Mouse (Mus musculus): Measurements from ENCODE around the gene Rasl12. TPM values are rescaled to one million over a fixed set of nuclear protein-coding genes. Genes with fewer than 3 reads are reported as not detected.

Rasl12 gene
- polyA plus RNA-seq, 1 experiment, result 81.4 TPM

DNA sequence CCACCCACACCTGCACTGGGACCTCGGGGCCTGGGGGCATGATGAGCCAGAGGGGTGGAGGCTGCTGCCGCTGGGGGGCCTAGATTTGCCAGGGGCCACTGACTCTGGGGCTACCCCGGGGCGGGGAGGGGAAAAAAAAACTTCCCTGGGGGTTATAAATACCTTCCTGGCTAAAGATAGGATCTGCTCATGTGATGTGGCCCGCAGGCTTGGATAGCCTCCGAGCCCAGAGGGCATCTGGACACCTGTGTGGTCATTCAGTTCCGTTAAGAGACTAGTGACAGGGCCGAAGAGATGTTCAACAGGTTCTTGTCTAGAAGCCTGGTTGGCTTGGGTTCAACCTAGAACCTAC is 6.7 kb upstream of the Rasl12 start, which contains the start of gene Kbtbd13:
Kbtbd13 (minus strand) TSS at position 40 of the 352 bp plus-strand sequence.
- 40% methylated on average over 8 of the region's 8 CpGs for WGBS
- peak within 1 kb of the TSS; percentile 11 for H3K4me3 ChIP-seq (replicated peaks; ENCODE audit: extremely low read depth, low read depth, low read length)
- DNase-seq, result no peak
- no peak for TF ChIP-seq POLR2A (IDR thresholded peaks at IDR 0.05; ENCODE audit: borderline replicate concordance, extremely low read depth, low read depth, low read length)
- H3K4me1 ChIP-seq (ENCODE audit: control insufficient read depth, insufficient read depth, low read length), result no peaks in the 10 kb centered on the region

- 17% methylated on average over 6 of the region's 6 CpGs for WGBS
- peak; percentile 85 for TF ChIP-seq CTCF (IDR thresholded peaks at IDR 0.05; ENCODE audit: insufficient read depth, low read length)
- TF ChIP-seq POLR2A (IDR thresholded peaks at IDR 0.05; ENCODE audit: borderline replicate concordance, extremely low read depth, low read depth, low read length), result no peak
- peak; percentile 73 for DNase-seq
- Histone ChIP-seq H3K4me3 (replicated peaks; ENCODE audit: extremely low read depth, low read depth, low read length) (no peak overlapping the region), H3K4me1 (ENCODE audit: control insufficient read depth, insufficient read depth, low read length) (no peaks in the 10 kb centered on the region)
Observed at GRCm38 (mm10) chr9:65392638-65393364, 5.5 kb upstream of the Rasl12 start.

- 43% methylated on average over 2 of the region's 2 CpGs for WGBS
- Histone ChIP-seq H3K4me1 (ENCODE audit: control insufficient read depth, insufficient read depth, low read length) (no peaks in the 10 kb centered on the region), H3K4me3 (replicated peaks; ENCODE audit: extremely low read depth, low read depth, low read length) (no peak overlapping the region)
- DNase-seq, result no peak
- no peak for TF ChIP-seq CTCF (IDR thresholded peaks at IDR 0.05; ENCODE audit: insufficient read depth, low read length)
- no peak for TF ChIP-seq POLR2A (IDR thresholded peaks at IDR 0.05; ENCODE audit: borderline replicate concordance, extremely low read depth, low read depth, low read length)
Observed at GRCm38 (mm10) chr9:65393606-65394005, 4.7 kb upstream of the Rasl12 start.

- TF ChIP-seq CTCF (IDR thresholded peaks at IDR 0.05; ENCODE audit: insufficient read depth, low read length), result no peak
- no peak for TF ChIP-seq POLR2A (IDR thresholded peaks at IDR 0.05; ENCODE audit: borderline replicate concordance, extremely low read depth, low read depth, low read length)
- WGBS, result 46% methylated on average over 2 of the region's 2 CpGs
- no peaks in the 10 kb centered on the region for H3K4me1 ChIP-seq (ENCODE audit: control insufficient read depth, insufficient read depth, low read length)
- no peak for DNase-seq
- H3K4me3 ChIP-seq (replicated peaks; ENCODE audit: extremely low read depth, low read depth, low read length), result no peak overlapping the region
Observed at GRCm38 (mm10) chr9:65394360-65394759, 3.9 kb upstream of the Rasl12 start.

DNA sequence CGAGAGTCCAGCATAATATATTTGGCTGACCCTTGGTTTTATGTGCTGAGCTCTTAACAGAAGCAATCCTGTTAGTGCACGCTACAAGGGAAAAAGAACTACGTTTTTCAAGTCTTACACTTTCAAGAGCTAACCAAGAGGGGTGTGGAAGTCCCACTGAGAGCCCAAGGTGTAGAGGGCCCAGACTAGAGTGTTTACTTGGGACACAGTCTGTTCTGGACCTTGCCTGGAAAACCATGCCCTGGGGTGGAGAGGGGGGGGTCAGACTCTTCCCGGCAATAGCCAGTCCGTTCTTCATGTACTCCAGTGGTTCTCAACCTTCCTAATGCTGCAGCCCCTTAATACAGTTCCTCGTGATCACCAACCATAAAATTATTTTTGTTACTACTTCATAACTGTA is 1.6 kb downstream of the Rasl12 start:
- peak overlapping the region; percentile 30 for H3K4me3 ChIP-seq (replicated peaks; ENCODE audit: extremely low read depth, low read depth, low read length)
- TF ChIP-seq POLR2A (IDR thresholded peaks at IDR 0.05; ENCODE audit: borderline replicate concordance, extremely low read depth, low read depth, low read length), result no peak
- TF ChIP-seq CTCF (IDR thresholded peaks at IDR 0.05; ENCODE audit: insufficient read depth, low read length), result no peak
- WGBS, result 63% methylated on average over 6 of the region's 6 CpGs
- peak; percentile 40 for DNase-seq
- 0 out of 2 replicates have a peak, but pooled peaks cover 5% of the 10 kb centered on the region for H3K4me1 ChIP-seq (ENCODE audit: control insufficient read depth, insufficient read depth, low read length)

DNA sequence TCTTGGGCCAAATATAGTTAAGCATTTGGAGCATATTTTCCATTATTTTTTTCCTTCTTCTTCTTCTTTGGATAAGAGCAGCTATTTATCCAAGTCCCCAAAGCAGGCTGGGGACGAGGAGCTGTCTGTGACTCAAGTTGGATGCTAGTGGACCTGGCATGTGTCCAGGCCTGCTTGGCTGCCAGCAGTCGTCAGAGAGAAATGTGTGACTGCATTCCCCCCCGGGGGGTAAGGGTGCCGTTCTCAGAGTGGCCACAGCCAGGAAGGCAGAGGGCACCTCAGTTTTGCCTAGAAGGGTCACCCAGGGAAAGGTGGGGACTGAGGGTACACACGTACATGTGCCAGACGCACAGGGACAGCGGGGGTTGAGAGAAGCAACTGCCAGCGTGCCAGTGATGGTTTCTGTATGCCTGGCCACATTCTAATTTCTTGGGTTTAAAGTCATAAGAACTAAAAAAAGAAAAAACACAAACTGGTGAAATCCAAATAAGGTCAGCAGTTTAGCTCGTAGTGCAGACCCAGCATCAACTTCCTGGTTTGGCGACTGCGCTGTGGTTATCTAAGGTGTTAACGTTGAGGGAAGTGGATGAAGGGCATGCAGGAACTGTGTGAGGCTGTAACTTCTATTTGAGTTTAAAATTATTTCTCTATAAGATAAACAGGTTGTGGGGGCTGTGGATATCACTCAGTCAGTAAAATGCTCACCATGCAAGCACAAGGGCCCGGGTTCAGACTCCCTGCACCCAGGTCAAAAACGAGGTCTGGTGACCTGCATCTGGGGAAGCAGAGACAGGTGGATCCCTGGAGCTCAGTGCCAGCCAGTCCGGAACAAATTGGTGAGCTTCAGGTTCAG is 6.3 kb downstream of the Rasl12 start:
- WGBS, result 33% methylated on average over 15 of the region's 15 CpGs
- DNase-seq, result peak; percentile 76

DNA sequence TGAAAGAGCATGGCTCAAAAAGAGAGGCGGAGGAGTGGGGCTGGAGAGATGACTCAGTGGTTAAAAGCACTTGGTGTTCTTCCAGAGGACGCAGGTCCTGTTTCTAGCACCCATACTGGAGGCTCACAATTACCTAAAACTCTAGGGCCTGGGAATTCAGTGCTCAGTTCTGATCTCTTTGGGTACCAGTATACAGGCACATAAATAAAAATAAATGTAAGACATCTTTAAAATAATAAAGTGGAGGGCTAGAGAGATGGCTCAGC is 6.8 kb downstream of the Rasl12 start:
- 49% methylated on average over 2 of the region's 2 CpGs for WGBS
- Histone ChIP-seq H3K4me3 (replicated peaks; ENCODE audit: extremely low read depth, low read depth, low read length) (no peak overlapping the region), H3K4me1 (ENCODE audit: control insufficient read depth, insufficient read depth, low read length) (peaks cover 17% of the 10 kb centered on the region)
- no peak for TF ChIP-seq CTCF (IDR thresholded peaks at IDR 0.05; ENCODE audit: insufficient read depth, low read length)
- TF ChIP-seq POLR2A (IDR thresholded peaks at IDR 0.05; ENCODE audit: borderline replicate concordance, extremely low read depth, low read depth, low read length), result no peak
- DNase-seq, result no peak

More for the DNA sequence above, 6.3 kb downstream of the Rasl12 start:
- Histone ChIP-seq H3K4me3 (replicated peaks; ENCODE audit: extremely low read depth, low read depth, low read length) (no peak overlapping the region), H3K4me1 (ENCODE audit: control insufficient read depth, insufficient read depth, low read length) (peaks cover 12% of the 10 kb centered on the region)
- no peak for TF ChIP-seq POLR2A (IDR thresholded peaks at IDR 0.05; ENCODE audit: borderline replicate concordance, extremely low read depth, low read depth, low read length)
- TF ChIP-seq CTCF (IDR thresholded peaks at IDR 0.05; ENCODE audit: insufficient read depth, low read length), result no peak

DNA sequence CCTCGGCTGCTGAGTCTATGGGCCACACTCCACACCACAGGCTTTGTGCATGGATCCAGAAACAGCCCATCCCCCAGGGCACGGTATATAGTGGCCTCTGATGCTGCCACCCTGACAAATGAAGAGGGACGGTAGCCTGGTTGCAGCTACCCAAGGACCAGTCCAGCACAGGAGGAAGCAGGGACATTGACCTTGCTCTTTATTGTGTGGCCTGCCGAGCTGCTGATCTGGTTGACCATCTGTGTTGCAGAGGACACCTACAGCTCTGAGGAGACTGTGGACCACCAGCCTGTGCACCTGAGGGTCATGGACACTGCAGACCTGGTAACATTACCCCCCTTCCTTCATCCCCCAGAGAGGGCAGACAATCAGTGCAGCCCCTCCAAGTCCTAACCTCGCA is 9.0 kb downstream of the Rasl12 start:
- WGBS, result 77% methylated on average over 5 of the region's 5 CpGs
- TF ChIP-seq CTCF (IDR thresholded peaks at IDR 0.05; ENCODE audit: insufficient read depth, low read length), result no peak
- no peak for TF ChIP-seq POLR2A (IDR thresholded peaks at IDR 0.05; ENCODE audit: borderline replicate concordance, extremely low read depth, low read depth, low read length)
- no peak for DNase-seq
- Histone ChIP-seq H3K4me1 (ENCODE audit: control insufficient read depth, insufficient read depth, low read length) (peaks cover 18% of the 10 kb centered on the region), H3K4me3 (replicated peaks; ENCODE audit: extremely low read depth, low read depth, low read length) (no peak overlapping the region)

DNA sequence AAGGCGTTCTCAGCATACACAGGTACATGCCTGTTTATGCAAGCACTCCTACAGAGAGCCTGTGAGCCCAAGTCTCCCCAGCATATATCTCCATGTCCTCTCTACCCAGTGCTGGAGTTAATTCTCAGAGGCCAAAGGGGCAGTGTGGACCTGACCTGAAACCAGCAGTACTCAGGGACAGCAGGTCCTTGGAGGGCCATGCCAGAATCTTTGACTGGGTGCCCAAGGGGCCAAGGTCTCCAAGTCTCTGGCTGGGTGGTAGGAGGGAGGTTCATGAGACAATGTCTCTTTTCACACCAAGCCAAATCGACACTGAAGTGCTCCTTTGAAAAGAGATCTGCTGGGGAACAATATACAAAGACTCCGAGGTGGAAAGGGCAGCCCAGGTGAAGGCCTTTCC is 9.6 kb downstream of the Rasl12 start:
- TF ChIP-seq POLR2A (IDR thresholded peaks at IDR 0.05; ENCODE audit: borderline replicate concordance, extremely low read depth, low read depth, low read length) (no peak), CTCF (IDR thresholded peaks at IDR 0.05; ENCODE audit: insufficient read depth, low read length) (no peak)
- H3K4me3 ChIP-seq (replicated peaks; ENCODE audit: extremely low read depth, low read depth, low read length), result no peak overlapping the region
- WGBS, result 63% methylated on average over 3 of the region's 3 CpGs
- peaks cover 18% of the 10 kb centered on the region for H3K4me1 ChIP-seq (ENCODE audit: control insufficient read depth, insufficient read depth, low read length)
- DNase-seq, result no peak

DNA sequence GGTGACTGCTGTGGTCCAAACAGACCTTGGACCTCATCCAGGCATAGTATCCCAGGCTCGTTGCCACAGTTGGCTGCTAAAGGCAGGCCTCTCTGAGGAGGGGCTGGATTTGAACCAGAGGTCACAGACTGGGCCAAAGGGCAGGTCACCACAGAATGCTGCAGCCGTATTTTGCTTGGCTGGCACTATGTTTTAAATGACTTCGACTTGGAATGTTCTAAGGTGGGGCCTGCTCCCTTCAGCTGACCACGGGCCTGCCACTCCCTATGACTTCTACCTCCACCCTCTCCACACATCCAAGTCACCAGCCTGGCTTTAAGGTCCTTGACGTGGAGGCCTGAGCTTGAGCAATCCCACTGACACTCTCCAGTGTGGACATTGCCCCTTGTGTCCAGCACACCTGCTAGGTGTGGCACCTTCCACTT is 10.6 kb downstream of the Rasl12 start:
- peak; percentile 54 for DNase-seq
- TF ChIP-seq CTCF (IDR thresholded peaks at IDR 0.05; ENCODE audit: insufficient read depth, low read length) (no peak), POLR2A (IDR thresholded peaks at IDR 0.05; ENCODE audit: borderline replicate concordance, extremely low read depth, low read depth, low read length) (no peak)
- 38% methylated on average over 5 of the region's 5 CpGs for WGBS
- no peak overlapping the region for H3K4me3 ChIP-seq (replicated peaks; ENCODE audit: extremely low read depth, low read depth, low read length)
- H3K4me1 ChIP-seq (ENCODE audit: control insufficient read depth, insufficient read depth, low read length), result peaks cover 16% of the 10 kb centered on the region

All from lung, adult 2 months (tissue).